Mouse (Mus musculus) frontal cortex, adult 2 months (tissue): ENCODE measurements around the gene Elavl2. TPM values are rescaled to one million over a fixed set of nuclear protein-coding genes. Genes with fewer than 3 reads are reported as not detected.

Experiments used
- DNase-seq, 2 experiments: peaks; one replicate each; pipeline ENCODE4 v3.0.0; 2022; ENCODE audit warnings: low spot score in 1 of 2; ENCODE audit errors: extremely low spot score in 1 of 2
- polyA plus RNA-seq: library from polyadenylated mRNA; depleted of rRNA; stranded (reverse); fragments of >200 nt; gene quantifications from 2 replicates; pipeline ENCODE4 v1.2.3, GENCODE M21; 2012

Gene Elavl2
- polyA plus RNA-seq, 1 experiment, result 29.3 TPM

DNA sequence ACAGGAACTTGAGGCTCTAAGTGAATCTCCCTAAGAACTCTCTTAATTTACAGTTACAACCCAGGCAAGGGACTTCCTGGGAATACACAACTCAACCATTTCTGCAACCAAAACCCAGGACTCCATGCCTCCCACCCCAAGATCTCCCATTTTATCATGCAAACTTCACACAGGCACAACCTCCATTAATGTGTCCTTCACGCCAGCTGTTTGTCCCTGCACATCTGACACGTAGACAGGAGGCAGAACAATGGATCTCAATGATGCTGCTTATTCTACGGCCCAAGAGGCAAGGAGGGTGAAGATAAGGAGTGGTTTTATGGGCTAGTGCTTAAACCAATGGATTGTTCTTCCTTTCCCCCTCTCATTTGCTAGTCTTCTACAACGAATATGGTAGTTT lies 176.8 kb downstream of the Elavl2 start:
- DNase-seq, result no peak

DNA sequence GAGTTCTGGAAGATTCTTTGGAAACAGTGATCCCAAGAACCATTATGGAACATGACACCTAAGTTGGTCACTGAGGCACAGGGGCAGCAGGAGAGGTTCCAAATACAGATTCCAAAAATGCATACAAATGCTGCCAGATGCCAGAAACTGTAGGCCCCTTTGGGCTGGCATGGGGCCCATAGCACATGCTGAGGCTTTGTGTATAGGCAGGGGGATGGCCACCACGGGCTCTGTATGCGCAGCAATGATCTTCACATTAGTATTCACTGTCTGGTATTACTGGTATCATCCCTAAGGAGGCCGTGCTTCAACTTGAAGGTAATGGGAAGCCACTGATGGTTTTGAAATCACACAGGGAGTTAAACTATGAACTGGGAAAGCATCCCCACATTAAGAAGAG lies 181.3 kb downstream of the Elavl2 start:
- no peak for DNase-seq

DNA sequence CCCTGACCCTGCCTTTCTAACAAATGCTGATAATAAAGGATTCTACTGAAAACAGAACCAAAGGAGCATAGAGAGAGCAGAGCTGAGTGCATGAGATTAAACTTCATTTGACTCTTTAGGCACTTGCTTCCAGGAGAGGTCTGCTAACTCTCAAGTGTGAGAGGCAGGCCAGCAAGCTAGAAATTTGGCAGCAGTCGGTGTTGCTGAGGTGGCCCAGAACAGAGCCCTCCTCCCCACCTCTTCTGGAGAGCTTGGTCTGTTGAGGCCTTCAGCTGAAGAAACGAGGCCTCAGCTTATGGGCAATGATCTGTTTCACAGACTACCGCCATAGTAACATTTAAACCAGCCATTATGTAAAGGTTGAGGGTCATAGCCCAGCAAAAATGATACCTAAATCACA lies 186.7 kb downstream of the Elavl2 start:
- DNase-seq, result no peak

DNA sequence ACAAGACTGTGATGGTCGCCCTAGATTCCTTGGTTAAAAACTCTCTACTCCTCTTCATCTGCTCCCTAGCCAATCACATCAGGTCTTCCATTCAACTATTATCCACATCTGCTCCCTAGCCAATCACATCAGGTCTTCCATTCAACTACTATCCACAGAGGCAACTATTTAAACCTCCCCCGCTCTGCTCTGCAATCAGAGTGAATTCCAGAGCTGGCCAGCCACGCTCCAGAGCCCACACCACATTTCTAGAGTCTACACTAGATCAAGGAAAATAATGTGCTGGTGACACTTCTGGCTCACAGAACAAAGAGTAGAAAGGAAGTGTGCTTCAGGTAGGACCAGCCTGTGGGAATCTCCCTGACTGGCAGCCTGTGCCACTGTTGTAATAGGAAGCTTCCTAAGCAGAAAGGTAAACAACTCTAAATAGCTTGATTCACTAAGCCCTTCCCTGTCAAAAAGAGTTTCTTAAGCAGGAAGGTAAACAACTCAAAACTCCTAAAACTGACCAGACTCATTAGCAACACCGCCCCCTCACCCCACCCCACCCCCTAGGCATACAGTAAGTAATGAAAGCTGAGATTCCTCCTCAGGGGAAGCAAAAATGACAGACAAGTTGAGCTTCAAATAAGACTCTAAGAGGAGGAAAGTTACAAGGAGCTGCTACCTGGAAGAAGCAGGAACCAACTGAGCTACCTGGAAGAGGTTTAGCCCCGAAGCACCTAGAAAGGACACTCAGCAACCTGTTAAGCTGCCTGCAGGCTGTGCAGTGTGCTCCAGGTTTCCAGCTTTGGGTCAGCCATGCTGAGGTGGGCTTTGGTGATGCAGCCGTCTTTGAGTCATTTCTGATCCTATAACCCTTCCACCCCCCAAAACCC lies 191.9 kb downstream of the Elavl2 start:
- no peak for DNase-seq
